Mouse (Mus musculus): Measurements from ENCODE around the gene Rpl18. TPM values are rescaled to one million over a fixed set of nuclear protein-coding genes. Genes with fewer than 3 reads are reported as not detected.

Rpl18 gene
- polyA plus RNA-seq, 1 experiment from 2014 or later, result 1,450 TPM

GRCm38 (mm10) chr7:45714630-45715089 is 597 bp upstream of the Rpl18 start:
- Histone ChIP-seq H3K27me3 (replicated peaks; ENCODE audit: control insufficient read depth, insufficient read depth, low read length) (no peaks in the 10 kb centered on the region), H3K36me3 (ENCODE audit: control insufficient read depth, insufficient read depth, low read length) (peaks cover 48% of the 10 kb centered on the region), H3K9ac (ENCODE audit: low read length) (peak overlapping the region; percentile 77), H3K9me3 (ENCODE audit: control insufficient read depth, low read length) (no peaks in the 10 kb centered on the region), H3K4me2 (ENCODE audit: low read length) (peak overlapping the region; percentile 82), H3K4me1 (replicated peaks; ENCODE audit: control insufficient read depth, insufficient read depth, low read length) (peaks cover 30% of the 10 kb centered on the region), H3K4me3 (ENCODE audit: low read depth, low read length) (peak overlapping the region; percentile 69), H3K27ac (ENCODE audit: low read depth) (peak overlapping the region; percentile 82)
- ATAC-seq (replicated peaks; ENCODE audit: low FRiP score, low TSS enrichment, low read depth) (peak; percentile 61), DNase-seq (ENCODE audit: low spot score) (peak; percentile 65)
- WGBS, result 8% methylated on average over 14 of the region's 14 CpGs

DNA sequence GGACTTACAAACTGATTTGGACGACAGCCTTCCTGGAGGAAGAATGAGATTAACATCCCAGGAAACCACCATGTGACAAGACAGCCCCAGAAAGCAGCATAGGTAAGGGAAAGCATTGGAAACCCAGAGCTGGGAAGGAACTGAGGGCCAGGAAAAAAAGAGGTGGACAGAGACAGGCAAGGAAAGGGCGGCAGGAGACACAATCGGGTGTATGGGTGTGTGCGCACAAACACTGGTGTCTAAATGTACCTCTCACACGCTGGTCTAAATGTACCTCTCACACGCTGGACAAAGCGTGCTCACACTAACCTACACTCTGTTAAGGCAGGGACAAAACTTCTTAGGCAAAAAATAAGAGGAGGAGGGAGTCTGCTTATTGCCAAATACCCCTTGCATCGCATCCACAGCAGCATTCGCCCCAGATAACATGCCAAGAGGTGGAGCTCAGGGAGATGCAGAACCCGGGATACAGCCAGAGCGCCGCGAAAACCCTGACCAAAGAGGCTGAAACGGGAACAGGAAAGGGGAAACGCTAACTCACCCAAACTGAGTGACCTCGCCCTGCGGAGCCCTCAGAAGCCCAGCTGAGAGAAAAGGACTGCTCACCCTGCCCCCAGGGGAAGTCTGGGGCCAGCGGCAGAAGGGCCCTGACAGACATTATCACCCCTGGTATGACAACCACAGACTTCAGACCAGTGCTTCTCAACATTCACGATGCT is 643 bp downstream of the Rpl18 start:
- H3K4me3 ChIP-seq (ENCODE audit: low read depth, low read length), result 0 out of 2 replicates have a peak overlapping the region, but pooled peaks have one; percentile 69
- H3K9ac ChIP-seq (ENCODE audit: low read length), result no peak overlapping the region
- H3K27me3 ChIP-seq (replicated peaks; ENCODE audit: control insufficient read depth, insufficient read depth, low read length), result no peaks in the 10 kb centered on the region
- H3K27ac ChIP-seq (ENCODE audit: low read depth), result no peak overlapping the region
- WGBS, result 82% methylated on average over 19 of the region's 19 CpGs
- H3K36me3 ChIP-seq (ENCODE audit: control insufficient read depth, insufficient read depth, low read length), result peaks cover 48% of the 10 kb centered on the region
- DNase-seq (ENCODE audit: low spot score) (no peak), ATAC-seq (replicated peaks; ENCODE audit: low FRiP score, low TSS enrichment, low read depth) (no peak)
- peaks cover 34% of the 10 kb centered on the region for H3K4me1 ChIP-seq (replicated peaks; ENCODE audit: control insufficient read depth, insufficient read depth, low read length)
- H3K4me2 ChIP-seq (ENCODE audit: low read length), result peak overlapping the region; percentile 82
- no peaks in the 10 kb centered on the region for H3K9me3 ChIP-seq (ENCODE audit: control insufficient read depth, low read length)

DNA sequence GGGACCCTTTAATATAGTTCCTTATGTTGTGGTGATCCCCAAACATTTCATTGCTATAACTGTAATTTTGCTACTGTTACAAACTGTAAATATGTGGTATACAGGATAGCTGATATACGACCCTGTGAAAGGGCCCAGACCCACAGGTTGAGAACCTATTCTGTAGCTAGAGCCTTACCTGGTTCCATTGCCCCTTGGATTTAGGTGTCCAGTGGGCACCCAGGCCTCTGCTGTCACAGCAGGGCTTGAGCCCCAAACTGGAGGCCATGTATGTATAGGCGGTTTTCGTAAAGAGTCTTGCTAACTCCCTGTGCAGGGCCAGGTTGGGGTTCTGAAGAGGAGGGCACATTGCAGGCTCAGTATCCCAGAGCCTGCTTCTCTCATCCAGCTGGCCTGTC is 1.2 kb downstream of the Rpl18 start:
- 90% methylated on average over 3 of the region's 3 CpGs for WGBS
- Histone ChIP-seq H3K9ac (ENCODE audit: low read length) (no peak overlapping the region), H3K4me3 (ENCODE audit: low read depth, low read length) (peak overlapping the region; percentile 100), H3K4me1 (replicated peaks; ENCODE audit: control insufficient read depth, insufficient read depth, low read length) (peaks cover 34% of the 10 kb centered on the region), H3K27ac (ENCODE audit: low read depth) (no peak overlapping the region), H3K9me3 (ENCODE audit: control insufficient read depth, low read length) (no peaks in the 10 kb centered on the region), H3K36me3 (ENCODE audit: control insufficient read depth, insufficient read depth, low read length) (peaks cover 48% of the 10 kb centered on the region), H3K4me2 (ENCODE audit: low read length) (peak overlapping the region; percentile 82), H3K27me3 (replicated peaks; ENCODE audit: control insufficient read depth, insufficient read depth, low read length) (no peaks in the 10 kb centered on the region)
- ATAC-seq (replicated peaks; ENCODE audit: low FRiP score, low TSS enrichment, low read depth) (no peak), DNase-seq (ENCODE audit: low spot score) (no peak)

DNA sequence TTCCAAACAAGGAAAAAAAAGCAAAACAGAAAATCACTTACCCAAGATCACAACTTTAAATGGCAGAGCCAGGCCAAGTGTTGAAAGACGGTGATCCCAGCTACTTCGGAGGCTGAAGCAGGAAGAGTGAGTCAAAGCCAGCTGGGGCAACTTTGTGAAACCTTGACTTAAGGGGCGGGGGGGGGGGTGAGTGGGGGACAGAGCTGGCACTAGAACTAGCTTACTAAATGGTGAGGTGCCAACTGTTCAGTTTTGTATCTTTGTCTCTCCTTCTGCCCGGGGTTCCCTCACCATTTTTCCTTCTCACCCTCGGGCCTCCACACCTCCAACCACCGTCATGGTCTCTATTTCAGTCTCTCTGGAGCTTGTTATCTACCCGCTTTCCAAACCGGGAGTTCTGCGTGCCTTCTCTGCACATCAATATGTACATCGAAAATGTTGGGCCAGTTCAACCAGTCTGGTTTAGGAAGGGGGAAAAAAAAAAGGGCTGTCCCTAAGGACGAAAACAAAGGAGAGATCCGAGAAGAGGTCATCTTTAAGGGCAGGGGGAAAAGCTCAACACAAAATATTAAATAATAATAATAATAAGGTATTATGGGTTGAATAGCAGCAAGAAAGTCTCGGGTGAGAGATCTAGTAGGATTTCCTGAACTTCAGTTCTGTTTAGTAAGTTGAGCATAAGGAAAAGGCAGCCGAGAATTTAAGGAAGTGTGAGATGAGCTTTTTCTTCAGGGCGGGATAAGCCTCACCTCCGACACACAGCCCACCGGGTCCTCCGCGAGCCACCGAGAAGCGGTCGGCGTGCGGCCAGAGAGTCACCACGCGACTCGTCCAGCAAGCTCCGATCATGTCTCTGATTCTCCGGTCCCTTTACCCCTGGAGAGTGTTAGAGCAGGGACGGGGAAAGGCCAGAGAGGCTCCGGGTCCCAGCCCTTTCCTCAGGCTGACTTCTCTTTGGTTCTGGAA is 2.0 kb downstream of the Rpl18 start:
- Histone ChIP-seq H3K9ac (ENCODE audit: low read length) (peak overlapping the region; percentile 89), H3K9me3 (ENCODE audit: control insufficient read depth, low read length) (no peaks in the 10 kb centered on the region), H3K27ac (ENCODE audit: low read depth) (peak overlapping the region; percentile 84), H3K4me1 (replicated peaks; ENCODE audit: control insufficient read depth, insufficient read depth, low read length) (peaks cover 34% of the 10 kb centered on the region), H3K4me3 (ENCODE audit: low read depth, low read length) (peak overlapping the region; percentile 100), H3K36me3 (ENCODE audit: control insufficient read depth, insufficient read depth, low read length) (peaks cover 48% of the 10 kb centered on the region), H3K4me2 (ENCODE audit: low read length) (peak overlapping the region; percentile 82), H3K27me3 (replicated peaks; ENCODE audit: control insufficient read depth, insufficient read depth, low read length) (no peaks in the 10 kb centered on the region)
- ATAC-seq (replicated peaks; ENCODE audit: low FRiP score, low TSS enrichment, low read depth) (peak; percentile 11; the same call in 1 of the 2 replicates), DNase-seq (ENCODE audit: low spot score) (no peak)
- WGBS, result 12% methylated on average over 31 of the region's 31 CpGs

DNA sequence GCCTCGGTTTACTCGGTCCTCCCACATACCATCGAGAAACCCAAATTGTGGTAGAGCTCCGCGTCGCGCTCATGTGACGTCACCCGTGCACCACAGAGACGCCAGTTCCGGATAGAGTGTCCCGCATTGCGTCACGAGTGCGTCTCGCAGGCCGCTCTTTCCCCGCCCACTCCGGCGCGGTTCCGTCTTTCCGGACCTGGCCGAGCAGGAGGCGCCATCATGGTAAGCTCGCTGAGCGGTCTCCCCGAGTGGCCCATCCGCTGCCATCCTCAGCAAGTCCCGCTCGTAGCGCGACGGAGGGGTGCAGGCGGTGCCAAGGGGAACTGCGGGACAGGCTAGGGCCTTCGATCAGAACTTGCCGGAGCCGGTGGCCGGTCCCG is 2.7 kb downstream of the Rpl18 start, which contains the start of gene Sphk2:
Gene Sphk2 (minus strand): TSS at position 85 of the 380 bp plus-strand sequence.
- peaks cover 48% of the 10 kb centered on the region for H3K36me3 ChIP-seq (ENCODE audit: control insufficient read depth, insufficient read depth, low read length)
- peak; percentile 65 for ATAC-seq (replicated peaks; ENCODE audit: low FRiP score, low TSS enrichment, low read depth)
- DNase-seq (ENCODE audit: low spot score), result peak; percentile 100
- peak within 1 kb of the TSS; percentile 100 for H3K4me3 ChIP-seq (ENCODE audit: low read depth, low read length)
- H3K4me1 ChIP-seq (replicated peaks; ENCODE audit: control insufficient read depth, insufficient read depth, low read length), result peaks cover 34% of the 10 kb centered on the region
- WGBS, result under 1% methylated on average over 41 of the region's 41 CpGs
- H3K27ac ChIP-seq (ENCODE audit: low read depth), result peak within 1 kb of the TSS; percentile 95
- H3K9me3 ChIP-seq (ENCODE audit: control insufficient read depth, low read length), result no peaks in the 10 kb centered on the region
- H3K9ac ChIP-seq (ENCODE audit: low read length), result peak within 1 kb of the TSS; percentile 100
- H3K27me3 ChIP-seq (replicated peaks; ENCODE audit: control insufficient read depth, insufficient read depth, low read length), result no peaks in the 10 kb centered on the region
- H3K4me2 ChIP-seq (ENCODE audit: low read length), result peak within 1 kb of the TSS; percentile 89

- Histone ChIP-seq H3K27me3 (replicated peaks; ENCODE audit: control insufficient read depth, insufficient read depth, low read length) (no peaks in the 10 kb centered on the region), H3K4me3 (ENCODE audit: low read depth, low read length) (peak overlapping the region; percentile 100), H3K27ac (ENCODE audit: low read depth) (peak overlapping the region; percentile 95), H3K36me3 (ENCODE audit: control insufficient read depth, insufficient read depth, low read length) (peaks cover 48% of the 10 kb centered on the region), H3K4me2 (ENCODE audit: low read length) (peak overlapping the region; percentile 89), H3K4me1 (replicated peaks; ENCODE audit: control insufficient read depth, insufficient read depth, low read length) (peaks cover 34% of the 10 kb centered on the region), H3K9ac (ENCODE audit: low read length) (peak overlapping the region; percentile 100), H3K9me3 (ENCODE audit: control insufficient read depth, low read length) (no peaks in the 10 kb centered on the region)
- ATAC-seq (replicated peaks; ENCODE audit: low FRiP score, low TSS enrichment, low read depth) (no peak), DNase-seq (ENCODE audit: low spot score) (no peak)
- WGBS, result under 1% methylated on average over 20 of the region's 20 CpGs
Observed at GRCm38 (mm10) chr7:45718331-45718730, 3.1 kb downstream of the Rpl18 start.

DNA sequence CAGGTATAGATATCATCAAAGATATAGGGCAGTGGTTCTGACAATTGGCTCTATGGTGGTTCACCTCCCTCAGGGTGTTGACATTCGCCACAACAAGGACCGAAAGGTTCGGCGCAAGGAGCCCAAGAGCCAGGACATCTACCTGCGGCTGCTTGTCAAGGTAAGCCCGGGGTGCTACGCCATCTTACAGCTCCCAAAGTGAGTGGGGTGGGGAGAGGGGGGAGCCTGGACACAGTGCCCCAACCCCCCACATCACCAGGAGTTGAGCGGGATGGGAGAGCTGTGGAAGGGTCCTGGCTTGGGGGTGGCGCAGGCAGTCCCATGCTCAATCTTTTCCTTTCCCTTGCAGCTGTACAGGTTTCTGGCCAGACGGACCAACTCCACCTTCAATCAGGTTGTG is 3.9 kb downstream of the Rpl18 start:
- 73% methylated on average over 10 of the region's 10 CpGs for WGBS
- DNase-seq (ENCODE audit: low spot score) (no peak), ATAC-seq (replicated peaks; ENCODE audit: low FRiP score, low TSS enrichment, low read depth) (no peak)
- H3K4me2 ChIP-seq (ENCODE audit: low read length), result peak overlapping the region; percentile 89
- H3K9me3 ChIP-seq (ENCODE audit: control insufficient read depth, low read length), result no peaks in the 10 kb centered on the region
- H3K36me3 ChIP-seq (ENCODE audit: control insufficient read depth, insufficient read depth, low read length), result peaks cover 54% of the 10 kb centered on the region
- H3K9ac ChIP-seq (ENCODE audit: low read length), result peak overlapping the region; percentile 100
- H3K27me3 ChIP-seq (replicated peaks; ENCODE audit: control insufficient read depth, insufficient read depth, low read length), result no peaks in the 10 kb centered on the region
- peak overlapping the region; percentile 100 for H3K4me3 ChIP-seq (ENCODE audit: low read depth, low read length)
- H3K4me1 ChIP-seq (replicated peaks; ENCODE audit: control insufficient read depth, insufficient read depth, low read length), result peaks cover 31% of the 10 kb centered on the region
- H3K27ac ChIP-seq (ENCODE audit: low read depth), result 0 out of 2 replicates have a peak overlapping the region, but pooled peaks have one; percentile 95

GRCm38 (mm10) chr7:45719738-45720412 is 4.6 kb downstream of the Rpl18 start:
- DNase-seq (ENCODE audit: low spot score) (no peak), ATAC-seq (replicated peaks; ENCODE audit: low FRiP score, low TSS enrichment, low read depth) (no peak)
- 93% methylated on average over 15 of the region's 16 CpGs for WGBS
- H3K9me3 ChIP-seq (ENCODE audit: control insufficient read depth, low read length), result no peaks in the 10 kb centered on the region
- H3K36me3 ChIP-seq (ENCODE audit: control insufficient read depth, insufficient read depth, low read length), result peaks cover 61% of the 10 kb centered on the region
- peak overlapping the region; percentile 89 for H3K4me2 ChIP-seq (ENCODE audit: low read length)
- 0 out of 2 replicates have a peak overlapping the region, but pooled peaks have one; percentile 100 for H3K4me3 ChIP-seq (ENCODE audit: low read depth, low read length)
- no peak overlapping the region for H3K27ac ChIP-seq (ENCODE audit: low read depth)
- H3K9ac ChIP-seq (ENCODE audit: low read length), result peak overlapping the region; percentile 100; the same call in 1 of the 2 replicates
- peaks cover 25% of the 10 kb centered on the region for H3K4me1 ChIP-seq (replicated peaks; ENCODE audit: control insufficient read depth, insufficient read depth, low read length)
- no peaks in the 10 kb centered on the region for H3K27me3 ChIP-seq (replicated peaks; ENCODE audit: control insufficient read depth, insufficient read depth, low read length)
